Mouse (Mus musculus) monocyte, adult 5-6 weeks (primary cell): ENCODE data around the gene Rad51ap1. TPM values are rescaled to one million over a fixed set of nuclear protein-coding genes. Genes with fewer than 3 reads are reported as not detected.

Source experiments
- ATAC-seq: fragments of 153-309, 156-312 bp; replicated peaks from 2 replicates; pipeline ENCODE4 v1.8.0; 2017; ENCODE audit warnings: mild to moderate bottlenecking; ENCODE audit not compliant: low TSS enrichment, insufficient number of reproducible peaks, severe bottlenecking, poor library complexity, low FRiP score
- total RNA-seq: library from RNA; stranded (forward); fragments of 200-1000, 200-491, 200-594 nt; gene quantifications from 3 replicates; pipeline ENCODE4 v1.2.3, GENCODE M21; 2017

The Rad51ap1 gene
- 1.9 to 2.0 TPM (median 1.9 TPM) in 3 replicates for total RNA-seq

GRCm38 (mm10) chr6:126939487-126940171, at the start of gene Rad51ap1, which contains the start of gene D6Wsu163e:
TSS of gene Rad51ap1 (minus strand) at chr6:126939587.
TSS of gene D6Wsu163e (plus strand) at chr6:126939962.
- ATAC-seq: peak; percentile 75

- ATAC-seq: no peak
Measured at GRCm38 (mm10) chr6:126981539-126982234, 42.3 kb upstream of the Rad51ap1 start.

DNA sequence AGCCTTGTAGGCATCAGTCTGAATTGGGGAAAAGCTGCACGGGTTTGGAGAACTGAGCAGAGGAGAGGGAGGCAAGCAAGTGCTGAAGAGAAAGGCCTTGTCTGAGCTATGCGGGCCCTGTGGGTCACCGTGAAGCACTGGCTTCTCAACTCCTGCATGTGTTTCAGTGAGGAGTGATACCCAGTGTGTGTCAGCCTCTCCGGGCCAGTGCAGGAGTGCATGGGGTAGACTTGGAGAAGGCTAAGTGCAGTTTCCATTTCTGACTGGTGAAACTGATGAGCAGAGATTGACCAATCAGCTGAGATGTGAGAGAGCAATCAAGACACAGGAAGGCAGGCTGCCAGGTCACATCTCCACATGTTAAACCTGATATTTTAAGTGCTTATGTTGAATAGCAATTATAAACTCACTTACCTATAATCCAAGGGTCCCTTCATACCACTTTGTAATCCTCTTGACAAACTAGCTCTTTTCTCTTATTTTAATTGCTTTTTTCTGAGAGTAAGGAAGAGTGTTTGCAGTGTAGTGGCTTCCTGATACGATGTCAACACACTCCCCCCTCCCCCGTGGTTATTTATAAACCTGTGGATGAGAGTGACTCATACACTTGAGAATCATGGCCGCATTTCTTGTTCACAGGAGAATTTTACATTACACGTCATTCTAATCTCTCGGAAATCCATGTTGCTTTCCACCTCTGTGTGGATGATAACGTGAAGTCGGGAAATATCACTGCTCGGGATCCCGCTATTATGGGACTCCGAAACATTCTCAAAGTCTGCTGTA, 27.0 kb upstream of the Rad51ap1 start:
- ATAC-seq: no peak

- no peak for ATAC-seq
Measured at GRCm38 (mm10) chr6:126963426-126963825, 24.0 kb upstream of the Rad51ap1 start.

DNA sequence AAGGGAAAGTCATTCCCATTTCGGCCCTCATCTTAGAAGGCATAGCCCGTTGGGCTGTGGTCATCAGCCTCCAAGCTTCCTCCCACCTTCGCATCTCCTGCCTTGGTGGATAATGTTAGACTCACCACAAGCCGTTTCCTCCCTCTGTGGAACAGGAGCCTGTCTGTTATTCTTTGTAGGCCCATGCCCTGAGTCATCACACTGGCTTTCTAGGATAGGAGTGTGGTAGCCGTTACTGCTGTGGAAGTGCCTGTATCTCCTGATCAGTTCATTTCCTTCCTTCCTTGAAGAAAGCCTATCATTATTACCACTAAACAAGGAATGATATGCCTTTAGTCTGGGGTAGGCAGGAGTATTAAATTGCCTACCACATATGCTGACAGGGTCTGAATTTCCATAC, 23.3 kb upstream of the Rad51ap1 start:
- no peak for ATAC-seq

DNA sequence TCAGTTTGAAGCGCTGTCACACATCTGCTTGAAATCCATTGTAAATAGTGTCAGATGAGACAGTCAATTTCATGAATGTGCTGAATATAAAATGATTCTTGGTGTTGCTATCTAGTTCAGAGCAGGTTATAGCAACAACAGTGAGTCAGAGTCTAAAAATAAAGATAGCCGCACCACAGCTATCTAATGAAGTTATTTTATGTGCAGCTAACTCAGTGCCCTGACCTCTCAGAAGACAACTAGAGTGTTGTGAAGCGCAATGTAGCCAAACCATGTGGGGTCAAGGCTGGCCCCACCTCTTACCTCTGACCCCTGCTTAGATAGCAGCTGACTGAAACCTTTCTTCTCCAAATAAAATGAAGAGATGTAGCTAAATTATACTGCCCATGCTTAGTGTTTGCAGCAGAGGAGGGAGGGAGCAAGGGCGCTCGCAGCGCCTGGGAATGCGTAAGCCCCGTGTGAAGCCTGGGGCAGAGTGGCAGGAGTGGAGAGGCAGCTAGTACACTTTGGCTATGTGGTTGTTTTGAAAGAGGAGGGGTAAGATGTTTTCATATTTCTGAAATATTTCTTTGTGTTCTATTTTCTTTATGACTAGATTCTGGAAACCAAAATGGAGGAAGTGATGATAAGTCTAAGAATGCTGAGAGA, 22.1 kb upstream of the Rad51ap1 start:
- no peak for ATAC-seq

- peak; percentile 77; the same call in 1 of the 2 replicates for ATAC-seq
Measured at GRCm38 (mm10) chr6:126955734-126956133, 16.3 kb upstream of the Rad51ap1 start.

GRCm38 (mm10) chr6:126948336-126948735, 8.9 kb upstream of the Rad51ap1 start:
- ATAC-seq: no peak

GRCm38 (mm10) chr6:126940451-126940850, 1.1 kb upstream of the Rad51ap1 start:
- peak; percentile 75 for ATAC-seq

- no peak for ATAC-seq
Measured at GRCm38 (mm10) chr6:126938853-126939486, 417 bp downstream of the Rad51ap1 start.

- no peak for ATAC-seq
Measured at GRCm38 (mm10) chr6:126938047-126938446, 1.3 kb downstream of the Rad51ap1 start.

GRCm38 (mm10) chr6:126932896-126933295, 6.5 kb downstream of the Rad51ap1 start:
- ATAC-seq: no peak

- no peak for ATAC-seq
Measured at GRCm38 (mm10) chr6:126921111-126921881, 18.1 kb downstream of the Rad51ap1 start, which contains the start of gene Dyrk4. TSS of gene Dyrk4 (minus strand) at chr6:126921839.

- ATAC-seq: no peak
Measured at GRCm38 (mm10) chr6:126914928-126915327, 24.5 kb downstream of the Rad51ap1 start.

DNA sequence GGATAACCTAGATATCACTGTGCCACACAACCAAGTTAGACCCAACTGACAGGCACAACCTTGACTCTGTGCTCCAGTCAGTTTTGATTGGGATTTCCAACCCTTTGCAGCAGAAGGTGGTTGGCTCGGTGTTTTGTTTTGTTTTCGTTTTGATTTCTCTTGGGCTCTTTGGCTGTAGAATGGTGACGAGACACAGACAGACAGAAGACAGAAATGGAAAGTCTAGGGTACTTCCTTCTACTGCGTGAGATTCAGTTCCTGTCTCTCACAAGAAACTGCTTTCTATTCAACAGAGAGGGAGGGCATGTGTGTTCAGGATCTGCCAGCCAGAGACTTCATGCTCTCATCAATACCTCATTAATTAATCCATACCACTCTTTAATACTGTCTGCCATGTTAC, 28.7 kb downstream of the Rad51ap1 start:
- ATAC-seq: no peak

- no peak for ATAC-seq
Measured at GRCm38 (mm10) chr6:126907876-126908275, 31.5 kb downstream of the Rad51ap1 start.

DNA sequence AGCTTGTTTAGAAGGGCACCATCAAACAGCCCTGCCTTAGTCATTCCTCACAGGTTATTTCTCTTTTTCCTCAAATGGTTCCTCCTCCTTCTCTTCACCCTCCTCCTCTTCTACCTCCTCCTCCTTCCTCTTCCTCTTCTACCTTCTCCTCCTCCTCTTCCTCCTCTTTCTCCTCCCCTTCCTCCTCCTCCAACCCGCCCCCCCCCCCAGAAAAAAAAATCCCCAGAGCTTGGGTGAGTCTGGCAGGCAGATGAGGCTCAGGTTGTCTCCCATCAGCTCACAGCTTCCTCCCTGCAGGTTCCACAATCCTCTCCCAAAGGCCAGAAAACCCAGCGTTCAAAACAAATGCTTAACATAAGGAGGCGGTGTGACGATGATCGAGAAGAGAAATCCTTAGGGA, 32.0 kb downstream of the Rad51ap1 start:
- ATAC-seq: no peak

GRCm38 (mm10) chr6:126877118-126877517, 62.3 kb downstream of the Rad51ap1 start:
- no peak for ATAC-seq
